ENCODE assay signal across 22 mouse cellular contexts in genomic region chr6:113502801-113503200, GRCm38 (mm10). TPM values are rescaled to one million over a fixed set of nuclear protein-coding genes. Genes with fewer than 3 reads are reported as not detected.
DNase-seq lines count a peak whose midpoint lies in the region; ATAC-seq lines count a peak whose summit lies in the region.
"Had no signal": no experiment of that assay in that cellular context is flagged by ENCODE, and none has a peak within 500 bp of the region (broad histone marks: within the 10 kb centered on the region; RNA-seq: fewer than 3 reads in every experiment).

No protein-coding gene starts in this region.

- no peaks in the 10 kb centered on the region for H3K27me3 ChIP-seq in neural tube, embryonic 14.5 days (ENCODE audit: control insufficient read depth, insufficient read depth, low read length)
- H3K27me3 ChIP-seq in neural tube, embryonic 15.5 days (replicated peaks), result peaks cover 7% of the 10 kb centered on the region
- H3K27me3 ChIP-seq: CH12.LX; forebrain, embryonic 15.5 days had no signal

- no peak for ATAC-seq in neural tube, embryonic 14.5 days (ENCODE audit: low read depth)
- ATAC-seq in neural tube, embryonic 15.5 days (ENCODE audit: low FRiP score), result no peak
- ATAC-seq: activated CD4-positive, CD25-positive, alpha-beta regulatory T cell, adult 4 months; CD4-positive, CD25-positive, alpha-beta regulatory T cell, adult 4 months; forebrain, embryonic 15.5 days; forebrain, postnatal 0 days had no signal

- no peaks in the 10 kb centered on the region for H3K36me3 ChIP-seq in neural tube, embryonic 14.5 days (ENCODE audit: control insufficient read depth, insufficient read depth, low read length)
- H3K36me3 ChIP-seq in neural tube, embryonic 15.5 days, result 0 out of 2 replicates have a peak, but pooled peaks cover 1% of the 10 kb centered on the region
- H3K36me3 ChIP-seq: embryonic facial prominence, embryonic 10.5 days; embryonic facial prominence, embryonic 12.5 days; forebrain, embryonic 15.5 days had no signal

- no peak overlapping the region for H3K9ac ChIP-seq in neural tube, embryonic 14.5 days (replicated peaks; ENCODE audit: low read depth, low read length)
- no peak overlapping the region for H3K9ac ChIP-seq in neural tube, embryonic 15.5 days (replicated peaks)
- H3K9ac ChIP-seq: embryonic facial prominence, embryonic 12.5 days; forebrain, embryonic 13.5 days; forebrain, embryonic 15.5 days had no signal

- 49% methylated on average over 2 of the region's 2 CpGs for WGBS in neural tube, embryonic 14.5 days
- 66% methylated on average over 2 of the region's 2 CpGs for WGBS in neural tube, embryonic 15.5 days

- H3K4me2 ChIP-seq in neural tube, embryonic 14.5 days (ENCODE audit: low read depth, low read length), result peak overlapping the region; percentile 9; the same call in 1 of the 2 replicates
- H3K4me2 ChIP-seq in neural tube, embryonic 15.5 days, result no peak overlapping the region

- no peak for DNase-seq in neural tube, embryonic 10.5 days (ENCODE audit: extremely low spot score, low spot score)
- peak; percentile 66 for DNase-seq in WW6 (ENCODE audit: low read depth, low spot score)
- no peak for DNase-seq in cerebellum, adult 9-10 months
- no peak for DNase-seq in layer of hippocampus, postnatal 14 days (ENCODE audit: low spot score in 2 of 2)
- DNase-seq: adrenal gland, adult 8-10 months; adrenal gland, postnatal 14 days; adrenal gland, postnatal 36 days; B cell, adult 2 months; cerebellum, adult 18-20 months; cerebellum, adult 8-10 months; cerebellum, postnatal 10 days; cerebellum, postnatal 25 days; forebrain, postnatal 0 days had no signal

- H3K9me3 ChIP-seq in neural tube, embryonic 14.5 days (ENCODE audit: control insufficient read depth, low read length), result no peaks in the 10 kb centered on the region
- H3K9me3 ChIP-seq in neural tube, embryonic 15.5 days (replicated peaks), result no peaks in the 10 kb centered on the region
- H3K9me3 ChIP-seq: embryonic facial prominence, embryonic 10.5 days; embryonic facial prominence, embryonic 12.5 days; forebrain, embryonic 13.5 days; forebrain, embryonic 15.5 days had no signal

- no peak overlapping the region for H3K4me3 ChIP-seq in neural tube, embryonic 14.5 days (ENCODE audit: low read depth, low read length)
- no peak overlapping the region for H3K4me3 ChIP-seq in neural tube, embryonic 15.5 days (replicated peaks)
- H3K4me3 ChIP-seq: embryonic facial prominence, embryonic 12.5 days had no signal

- no peak overlapping the region for H3K27ac ChIP-seq in neural tube, embryonic 14.5 days (ENCODE audit: low read depth, low read length)
- H3K27ac ChIP-seq in neural tube, embryonic 15.5 days (replicated peaks), result 0 out of 2 replicates have a peak overlapping the region, but pooled peaks have one; percentile 8
- H3K27ac ChIP-seq: embryonic facial prominence, embryonic 10.5 days; embryonic facial prominence, embryonic 12.5 days; forebrain, embryonic 13.5 days; forebrain, embryonic 15.5 days had no signal

- H3K4me1 ChIP-seq in neural tube, embryonic 14.5 days (ENCODE audit: control insufficient read depth, insufficient read depth, low read length), result peaks cover 4% of the 10 kb centered on the region; the same call in 1 of the 2 replicates
- peaks cover 24% of the 10 kb centered on the region for H3K4me1 ChIP-seq in neural tube, embryonic 15.5 days
- H3K4me1 ChIP-seq: embryonic facial prominence, embryonic 12.5 days had no signal

RNA-seq across cellular contexts. Expression of gene Prrt3, which starts 1.1 kb away (rescaled TPM):
- 8.4 and 9.1 TPM in 2 replicates for polyA plus RNA-seq in neural tube, embryonic 14.5 days (2014; fragmentation: Nextera tagmentation; extraction: Ambion mirVana)
- 10.2 and 12.8 TPM in 2 replicates for polyA plus RNA-seq in neural tube, embryonic 15.5 days (2015; fragmentation: Nextera tagmentation; extraction: Ambion mirVana)
- 10 to 100 TPM; 45.8 to 48.1 TPM for total RNA-seq in layer of hippocampus, postnatal 14 days (2021)
- total RNA-seq: CH12.LX had no signal
- polyA plus RNA-seq: CD4-positive, CD25-positive, alpha-beta regulatory T cell, adult 4 months had no signal

RNA-seq across cellular contexts. Expression of gene Creld1, which starts 19.7 kb away (rescaled TPM):
- 66.4 and 72.4 TPM in 2 replicates for polyA plus RNA-seq in neural tube, embryonic 14.5 days (2014; fragmentation: Nextera tagmentation; extraction: Ambion mirVana)
- polyA plus RNA-seq in neural tube, embryonic 15.5 days (2015; fragmentation: Nextera tagmentation; extraction: Ambion mirVana), result 87.9 and 106 TPM in 2 replicates
- total RNA-seq in layer of hippocampus, postnatal 14 days (2021), result 100 to 1,000 TPM in 1 of 2 experiments, 10 to 100 TPM in 1; 99.5 to 101 TPM

RNA-seq across cellular contexts. Expression of gene Emc3, which starts 28.7 kb away (rescaled TPM):
- polyA plus RNA-seq in neural tube, embryonic 14.5 days (2014; fragmentation: Nextera tagmentation; extraction: Ambion mirVana), result 111 and 116 TPM in 2 replicates
- polyA plus RNA-seq in neural tube, embryonic 15.5 days (2015; fragmentation: Nextera tagmentation; extraction: Ambion mirVana), result 118 and 119 TPM in 2 replicates
- 10 to 100 TPM; 79.0 to 80.5 TPM for total RNA-seq in layer of hippocampus, postnatal 14 days (2021)

RNA-seq across cellular contexts. Expression of gene Fancd2, which starts 28.7 kb away (rescaled TPM):
- 1.2 and 1.5 TPM in 2 replicates for polyA plus RNA-seq in neural tube, embryonic 14.5 days (2014; fragmentation: Nextera tagmentation; extraction: Ambion mirVana)
- polyA plus RNA-seq in neural tube, embryonic 15.5 days (2015; fragmentation: Nextera tagmentation; extraction: Ambion mirVana), result 1.8 and 3.7 TPM in 2 replicates
- total RNA-seq in layer of hippocampus, postnatal 14 days (2021), result 1 to 10 TPM; 2.5 to 4.1 TPM

RNA-seq across cellular contexts. Expression of gene Il17rc, which starts 31.6 kb away (rescaled TPM):
- polyA plus RNA-seq in neural tube, embryonic 14.5 days (2014; fragmentation: Nextera tagmentation; extraction: Ambion mirVana), result 1.6 and 2.4 TPM in 2 replicates
- polyA plus RNA-seq in neural tube, embryonic 15.5 days (2015; fragmentation: Nextera tagmentation; extraction: Ambion mirVana), result 3.5 and 9.5 TPM in 2 replicates
- 1 to 10 TPM; 3.4 to 3.8 TPM for total RNA-seq in layer of hippocampus, postnatal 14 days (2021)
- total RNA-seq: CH12.LX had no signal
- polyA plus RNA-seq: activated CD4-positive, CD25-positive, alpha-beta regulatory T cell, adult 4 months; CD4-positive, CD25-positive, alpha-beta regulatory T cell, adult 4 months had no signal
